Mouse (Mus musculus) splenic B cell, adult 2 months (primary cell): ENCODE results near the gene Smco4.
"Not testable (repeated sequence)": the region's sequence is repeated elsewhere in the genome, so short reads cannot be mapped to it uniquely, and the experiment has no call there.

Experiments
- DNase-seq: peaks from one replicate; pipeline ENCODE4 v3.0.0-alpha.2; 2011; ENCODE audit warnings: low read depth, low spot score
- H3K27me3 ChIP-seq: 2 replicates; pipeline ENCODE4 v1.6.1; 2012; ENCODE audit warnings: mild to moderate bottlenecking, low read length, moderate library complexity, mixed read lengths; ENCODE audit not compliant: control insufficient read depth, poor library complexity, insufficient read depth, severe bottlenecking
- H3K36me3 ChIP-seq: 2 replicates; pipeline ENCODE4 v1.6.1; 2012; ENCODE audit warnings: mild to moderate bottlenecking, low read length, moderate library complexity, mixed read lengths; ENCODE audit not compliant: control insufficient read depth, poor library complexity, insufficient read depth, severe bottlenecking

Gene Smco4

GRCm38 (mm10) chr9:15550461-15550961 lies 57.3 kb downstream of the Smco4 start:
- Histone ChIP-seq H3K27me3 (no peaks in the 10 kb centered on the region), H3K36me3 (no peaks in the 10 kb centered on the region)
- DNase-seq, result peak; percentile 10

- H3K27me3 ChIP-seq, H3K36me3 ChIP-seq, DNase-seq: not testable (repeated sequence)
Observed at GRCm38 (mm10) chr9:15551073-15551472, 57.8 kb downstream of the Smco4 start.

GRCm38 (mm10) chr9:15551933-15552851 lies 59.0 kb downstream of the Smco4 start:
- DNase-seq, result no peak
- Histone ChIP-seq H3K27me3 (no peaks in the 10 kb centered on the region), H3K36me3 (no peaks in the 10 kb centered on the region)

GRCm38 (mm10) chr9:15553322-15553721 lies 60.1 kb downstream of the Smco4 start:
- H3K27me3 ChIP-seq, result no peaks in the 10 kb centered on the region
- no peak for DNase-seq
- H3K36me3 ChIP-seq, result no peaks in the 10 kb centered on the region

- Histone ChIP-seq H3K36me3 (no peaks in the 10 kb centered on the region), H3K27me3 (no peaks in the 10 kb centered on the region)
- no peak for DNase-seq
Observed at GRCm38 (mm10) chr9:15560451-15560850, 67.2 kb downstream of the Smco4 start.

GRCm38 (mm10) chr9:15562353-15562752 lies 69.1 kb downstream of the Smco4 start:
- Histone ChIP-seq H3K27me3 (no peaks in the 10 kb centered on the region), H3K36me3 (no peaks in the 10 kb centered on the region)
- no peak for DNase-seq

- no peak for DNase-seq
- no peaks in the 10 kb centered on the region for H3K36me3 ChIP-seq
- no peaks in the 10 kb centered on the region for H3K27me3 ChIP-seq
Observed at GRCm38 (mm10) chr9:15574750-15575454, 81.7 kb downstream of the Smco4 start.

- DNase-seq, result no peak
- no peaks in the 10 kb centered on the region; the same call in 1 of the 2 replicates for H3K27me3 ChIP-seq
- no peaks in the 10 kb centered on the region for H3K36me3 ChIP-seq
Observed at GRCm38 (mm10) chr9:15578427-15578826, 85.2 kb downstream of the Smco4 start.

- Histone ChIP-seq H3K27me3 (no peaks in the 10 kb centered on the region; the same call in 1 of the 2 replicates), H3K36me3 (no peaks in the 10 kb centered on the region)
- no peak for DNase-seq
Observed at GRCm38 (mm10) chr9:15578946-15579345, 85.7 kb downstream of the Smco4 start.

- no peaks in the 10 kb centered on the region; the same call in 1 of the 2 replicates for H3K27me3 ChIP-seq
- no peak for DNase-seq
- H3K36me3 ChIP-seq, result no peaks in the 10 kb centered on the region
Observed at GRCm38 (mm10) chr9:15580176-15580575, 86.9 kb downstream of the Smco4 start.

- no peak for DNase-seq
- Histone ChIP-seq H3K27me3 (no peaks in the 10 kb centered on the region; the same call in 1 of the 2 replicates), H3K36me3 (no peaks in the 10 kb centered on the region)
Observed at GRCm38 (mm10) chr9:15582026-15582425, 88.8 kb downstream of the Smco4 start.

- Histone ChIP-seq H3K27me3 (no peaks in the 10 kb centered on the region; the same call in 1 of the 2 replicates), H3K36me3 (no peaks in the 10 kb centered on the region)
- DNase-seq, result no peak
Observed at GRCm38 (mm10) chr9:15584209-15584608, 91.0 kb downstream of the Smco4 start.

GRCm38 (mm10) chr9:15585956-15586355 lies 92.7 kb downstream of the Smco4 start:
- H3K27me3 ChIP-seq, result no peaks in the 10 kb centered on the region; the same call in 1 of the 2 replicates
- H3K36me3 ChIP-seq, result no peaks in the 10 kb centered on the region
- no peak for DNase-seq

GRCm38 (mm10) chr9:15587157-15587854 lies 94.1 kb downstream of the Smco4 start:
- Histone ChIP-seq H3K27me3 (no peaks in the 10 kb centered on the region; the same call in 1 of the 2 replicates), H3K36me3 (no peaks in the 10 kb centered on the region)
- no peak for DNase-seq
